Mouse (Mus musculus): ENCODE measurements around the gene Trpm3.

GRCm38 (mm10) chr19:22880199-22880598, 741.4 kb downstream of the Trpm3 start:
- TF ChIP-seq CTCF (IDR thresholded peaks at IDR 0.05; ENCODE audit: control insufficient read depth, insufficient read depth, insufficient replicate concordance, low read depth, low read length) (no peak), POLR2A (IDR thresholded peaks at IDR 0.05; ENCODE audit: control insufficient read depth, low read depth, low read length) (no peak)
